Mouse (Mus musculus) spleen, postnatal 10 days (tissue): ENCODE data around the gene 9530003J23Rik.

Experiments
- DNase-seq, 2 experiments: peaks; one replicate each; pipeline ENCODE4 v3.0.0; 2021 to 2022; ENCODE audit warnings: low spot score in 2 of 2

Gene 9530003J23Rik

DNA sequence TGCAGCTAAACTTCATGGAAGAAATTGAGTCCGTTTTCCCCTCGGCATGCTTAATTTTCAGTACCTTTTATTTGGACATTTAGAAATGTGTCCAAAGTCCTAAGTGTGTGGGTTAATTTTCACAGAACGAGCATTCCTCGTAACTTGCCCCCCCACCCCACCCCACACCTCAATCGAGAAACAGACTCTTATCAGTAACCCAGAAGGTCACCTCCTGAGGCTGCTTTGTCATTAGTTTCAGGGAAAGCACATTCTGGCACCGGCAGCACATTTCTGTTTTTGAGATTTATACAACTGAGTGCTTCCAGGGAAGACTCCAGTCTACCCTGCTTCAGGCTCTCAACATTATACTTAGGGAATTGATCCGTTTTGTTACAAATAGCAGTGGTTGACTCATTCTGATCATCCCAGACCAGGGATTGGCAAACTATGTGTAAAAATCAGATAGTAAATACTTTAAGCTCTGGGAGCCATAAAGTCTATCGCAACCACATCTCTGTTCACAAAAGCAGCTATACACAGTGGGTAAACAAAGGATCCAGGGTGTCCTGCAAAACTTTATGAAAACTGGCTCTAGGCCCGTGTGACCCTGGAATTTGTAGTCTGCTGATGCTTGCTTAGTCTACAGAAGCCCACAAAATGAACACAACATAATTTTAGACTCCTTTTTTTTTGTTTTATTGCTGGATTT, 53.0 kb downstream of the 9530003J23Rik start:
- DNase-seq: no peak
